ENCODE assay signal across 8 mouse cellular contexts in genomic region chr10:41936100-41936499, GRCm38 (mm10).
A peak's percentile ranks its signal among the peaks of the same experiment; 100 is the strongest.
DNase-seq lines count a peak whose midpoint lies in the region; ATAC-seq and TF ChIP-seq lines count a peak whose summit lies in the region.

No protein-coding gene starts in this region.

- TF ChIP-seq CTCF in heart, adult 2 months (IDR thresholded peaks at IDR 0.05): no peak

- H3K4me3 ChIP-seq in hindbrain, embryonic 13.5 days: no peak overlapping the region
- no peak overlapping the region for H3K4me3 ChIP-seq in hindbrain, embryonic 11.5 days (ENCODE audit: low read depth, low read length)
- no peak overlapping the region for H3K4me3 ChIP-seq in heart, adult 2 months
- H3K4me3 ChIP-seq in midbrain, embryonic 11.5 days (ENCODE audit: low read depth, low read length): no peak overlapping the region

- H3K9me3 ChIP-seq in hindbrain, embryonic 13.5 days: no peaks in the 10 kb centered on the region
- H3K9me3 ChIP-seq in hindbrain, embryonic 11.5 days (ENCODE audit: control insufficient read depth, low read length): no peaks in the 10 kb centered on the region
- no peaks in the 10 kb centered on the region for H3K9me3 ChIP-seq in midbrain, embryonic 11.5 days (ENCODE audit: control insufficient read depth, low read length)

- DNase-seq in hindbrain, embryonic 11.5 days (ENCODE audit: low spot score): no peak
- peak; percentile 62 for DNase-seq in brain, adult 2 months (ENCODE audit: low read depth, low spot score)
- peak; percentile 60 to 69 for DNase-seq in heart, adult 2 months
- peak; percentile 37 for DNase-seq in layer of hippocampus, adult 9-10 months (ENCODE audit: low spot score)
- no peak for DNase-seq in midbrain, embryonic 11.5 days (ENCODE audit: low spot score, missing footprints)

- H3K27me3 ChIP-seq in hindbrain, embryonic 13.5 days: no peaks in the 10 kb centered on the region
- H3K27me3 ChIP-seq in hindbrain, embryonic 11.5 days (ENCODE audit: control insufficient read depth, insufficient read depth, low read length): no peaks in the 10 kb centered on the region
- no peaks in the 10 kb centered on the region for H3K27me3 ChIP-seq in heart, adult 2 months (ENCODE audit: control insufficient read depth, insufficient read depth, low read length)
- H3K27me3 ChIP-seq in midbrain, embryonic 11.5 days (ENCODE audit: control insufficient read depth, insufficient read depth, low read length): no peaks in the 10 kb centered on the region

- WGBS in hindbrain, embryonic 13.5 days: 53% methylated on average over 4 of the region's 4 CpGs
- 80% methylated on average over 4 of the region's 4 CpGs for WGBS in hindbrain, embryonic 11.5 days
- WGBS in heart, adult 2 months: 32% methylated on average over 4 of the region's 4 CpGs
- WGBS in midbrain, embryonic 11.5 days: 79% methylated on average over 4 of the region's 4 CpGs

- no peaks in the 10 kb centered on the region for H3K79me2 ChIP-seq in heart, adult 2 months (replicated peaks; ENCODE audit: control insufficient read depth, insufficient read depth, low read length)

- 0 out of 2 replicates have a peak, but pooled peaks have one; percentile 16 for TF ChIP-seq EP300 in heart, adult 2 months (IDR thresholded peaks at IDR 0.05; ENCODE audit: insufficient read depth, low read depth, low read length)

- peak overlapping the region; percentile 87; the same call in 1 of the 2 replicates for H3K27ac ChIP-seq in hindbrain, embryonic 13.5 days
- no peak overlapping the region for H3K27ac ChIP-seq in hindbrain, embryonic 11.5 days (ENCODE audit: low read depth, low read length)
- H3K27ac ChIP-seq in heart, adult 2 months: peak overlapping the region; percentile 98
- no peak overlapping the region for H3K27ac ChIP-seq in midbrain, embryonic 11.5 days (ENCODE audit: low read depth, low read length)

- intact Hi-C loops in heart, adult 2 months (cut with DNase I): loop anchor here (5.0 kb wide), 1 partner anchor 41 kb away; no protein-coding TSS in a partner anchor

- no peak overlapping the region for H3K4me2 ChIP-seq in hindbrain, embryonic 13.5 days
- no peak overlapping the region for H3K4me2 ChIP-seq in hindbrain, embryonic 11.5 days (replicated peaks; ENCODE audit: low read depth, low read length)
- H3K4me2 ChIP-seq in midbrain, embryonic 11.5 days: no peak overlapping the region

- TF ChIP-seq POLR2A in heart, adult 2 months (IDR thresholded peaks at IDR 0.05; ENCODE audit: insufficient read depth, low read depth, low read length): no peak

- peaks cover 53% of the 10 kb centered on the region for H3K4me1 ChIP-seq in hindbrain, embryonic 13.5 days (replicated peaks)
- peaks cover 6% of the 10 kb centered on the region for H3K4me1 ChIP-seq in hindbrain, embryonic 11.5 days (replicated peaks; ENCODE audit: control insufficient read depth, insufficient read depth, low read length)
- peaks cover 25% of the 10 kb centered on the region for H3K4me1 ChIP-seq in heart, adult 2 months (ENCODE audit: control insufficient read depth, insufficient read depth, low read length)
- peaks cover 12% of the 10 kb centered on the region for H3K4me1 ChIP-seq in midbrain, embryonic 11.5 days (ENCODE audit: control insufficient read depth, insufficient read depth, low read length)

- no peaks in the 10 kb centered on the region for H3K36me3 ChIP-seq in hindbrain, embryonic 13.5 days
- H3K36me3 ChIP-seq in hindbrain, embryonic 11.5 days (ENCODE audit: control insufficient read depth, insufficient read depth, low read length): no peaks in the 10 kb centered on the region
- H3K36me3 ChIP-seq in heart, adult 2 months (ENCODE audit: control insufficient read depth, insufficient read depth, low read length): peaks cover 8% of the 10 kb centered on the region
- H3K36me3 ChIP-seq in midbrain, embryonic 11.5 days (ENCODE audit: control insufficient read depth, insufficient read depth, low read length): no peaks in the 10 kb centered on the region

- H3K9ac ChIP-seq in hindbrain, embryonic 13.5 days: no peak overlapping the region
- no peak overlapping the region for H3K9ac ChIP-seq in hindbrain, embryonic 11.5 days (ENCODE audit: low read depth, low read length)
- H3K9ac ChIP-seq in heart, adult 2 months (ENCODE audit: low read depth, low read length): no peak overlapping the region
- no peak overlapping the region for H3K9ac ChIP-seq in midbrain, embryonic 11.5 days (ENCODE audit: low read length)

- no peak for ATAC-seq in hindbrain, embryonic 13.5 days (ENCODE audit: low FRiP score)
- ATAC-seq in hindbrain, embryonic 11.5 days (ENCODE audit: low FRiP score): no peak
- no peak for ATAC-seq in monocyte, adult 5-6 weeks (replicated peaks; ENCODE audit: insufficient number of reproducible peaks, low FRiP score, low TSS enrichment, poor library complexity, severe bottlenecking)
- no peak for ATAC-seq in midbrain, embryonic 11.5 days (ENCODE audit: low FRiP score)
- ATAC-seq in erythroid progenitor cell, adult 5-6 weeks (replicated peaks; ENCODE audit: low FRiP score, poor library complexity, severe bottlenecking): no peak

Comparison
In these comparisons a context has a peak if more than half of its experiments do, and no peak if none do; other contexts are left out.
1. H3K27ac ChIP-seq: peak in hindbrain, embryonic 13.5 days (single experiment) and heart, adult 2 months (single experiment); none in hindbrain, embryonic 11.5 days (single experiment) and midbrain, embryonic 11.5 days (single experiment).
2. DNase-seq: peak in brain, adult 2 months (single experiment), heart, adult 2 months (2 of 2) and layer of hippocampus, adult 9-10 months (single experiment); none in hindbrain, embryonic 11.5 days (single experiment) and midbrain, embryonic 11.5 days (single experiment).